Mouse (Mus musculus): ENCODE data around the gene Nudt13. TPM values are rescaled to one million over a fixed set of nuclear protein-coding genes. Genes with fewer than 3 reads are reported as not detected.

The Nudt13 gene
- polyA plus RNA-seq, 1 experiment from 2014 or later = 9.8 TPM

GRCm38 (mm10) chr14:20363230-20363629 lies 68.7 kb downstream of the Nudt13 start:
- 89% methylated on average over 4 of the region's 4 CpGs for WGBS (ENCODE audit: insufficient replicate concordance)
- no peak for ATAC-seq (replicated peaks; ENCODE audit: insufficient number of reproducible peaks, low FRiP score, low TSS enrichment)
- H3K27me3 ChIP-seq (ENCODE audit: control insufficient read depth, insufficient read depth, low read length) = no peaks in the 10 kb centered on the region

More at GRCm38 (mm10) chr14:20363230-20363629, 68.7 kb downstream of the Nudt13 start:
- H3K9me3 ChIP-seq (replicated peaks; ENCODE audit: control insufficient read depth, low read length) = no peaks in the 10 kb centered on the region
- no peak overlapping the region for H3K27ac ChIP-seq (ENCODE audit: low read depth, low read length)
- no peak overlapping the region for H3K4me3 ChIP-seq (ENCODE audit: low read depth, low read length)
- H3K4me2 ChIP-seq = no peak overlapping the region
- H3K4me1 ChIP-seq (ENCODE audit: control insufficient read depth, insufficient read depth, low read length) = no peaks in the 10 kb centered on the region
- H3K36me3 ChIP-seq (ENCODE audit: control insufficient read depth, insufficient read depth, low read length) = peaks cover 26% of the 10 kb centered on the region
- no peak overlapping the region for H3K9ac ChIP-seq (ENCODE audit: low read depth, low read length)

Other genes with a start within 250 kb of the Nudt13 start
- 8.4 and 8.6 TPM in 2 replicates for gene Saysd1, start 156.2 kb upstream of the Nudt13 start, polyA plus RNA-seq (2014; fragmentation: Nextera tagmentation; extraction: Ambion mirVana)
- gene Kcnk5, start 112.9 kb upstream of the Nudt13 start, polyA plus RNA-seq (2014; fragmentation: Nextera tagmentation; extraction: Ambion mirVana) = 2.2 and 2.9 TPM in 2 replicates
- not detected in 2 replicates for gene Kcnk16, start 25.5 kb upstream of the Nudt13 start, polyA plus RNA-seq (2014; fragmentation: Nextera tagmentation; extraction: Ambion mirVana)
- gene Ecd, start 53.4 kb downstream of the Nudt13 start, polyA plus RNA-seq (2014; fragmentation: Nextera tagmentation; extraction: Ambion mirVana) = 39.6 and 43.7 TPM in 2 replicates
- gene Fam149b, start 53.5 kb downstream of the Nudt13 start, polyA plus RNA-seq (2014; fragmentation: Nextera tagmentation; extraction: Ambion mirVana) = 27.5 and 33.2 TPM in 2 replicates
- 76.4 and 104 TPM in 2 replicates for gene Dnajc9, start 94.2 kb downstream of the Nudt13 start, polyA plus RNA-seq (2014; fragmentation: Nextera tagmentation; extraction: Ambion mirVana)
- gene Mrps16, start 98.9 kb downstream of the Nudt13 start, polyA plus RNA-seq (2014; fragmentation: Nextera tagmentation; extraction: Ambion mirVana) = 93.3 and 97.9 TPM in 2 replicates
- 0.21 TPM in 1 of 2 replicates, not detected in the other for gene Cfap70, start 157.5 kb downstream of the Nudt13 start, polyA plus RNA-seq (2014; fragmentation: Nextera tagmentation; extraction: Ambion mirVana)
- 38.1 and 42.5 TPM in 2 replicates for gene Anxa7, start 185.4 kb downstream of the Nudt13 start, polyA plus RNA-seq (2014; fragmentation: Nextera tagmentation; extraction: Ambion mirVana)
- 0.62 and 1.1 TPM in 2 replicates for gene Mss51, start 202.2 kb downstream of the Nudt13 start, polyA plus RNA-seq (2014; fragmentation: Nextera tagmentation; extraction: Ambion mirVana)